Mouse (Mus musculus) CD4-positive helper T cell, adult 2 months (primary cell): ENCODE results near the gene Sptbn1.

ENCODE experiments used
- DNase-seq: peaks from one replicate; pipeline ENCODE4 v3.0.0-alpha.2; 2012; ENCODE audit warnings: low read depth, missing footprints, low spot score

The Sptbn1 gene

GRCm38 (mm10) chr11:30267892-30268647 lies at the start of gene Sptbn1:
Gene Sptbn1 (minus strand): TSS chr11:30268175.
- DNase-seq = peak; percentile 54

DNA sequence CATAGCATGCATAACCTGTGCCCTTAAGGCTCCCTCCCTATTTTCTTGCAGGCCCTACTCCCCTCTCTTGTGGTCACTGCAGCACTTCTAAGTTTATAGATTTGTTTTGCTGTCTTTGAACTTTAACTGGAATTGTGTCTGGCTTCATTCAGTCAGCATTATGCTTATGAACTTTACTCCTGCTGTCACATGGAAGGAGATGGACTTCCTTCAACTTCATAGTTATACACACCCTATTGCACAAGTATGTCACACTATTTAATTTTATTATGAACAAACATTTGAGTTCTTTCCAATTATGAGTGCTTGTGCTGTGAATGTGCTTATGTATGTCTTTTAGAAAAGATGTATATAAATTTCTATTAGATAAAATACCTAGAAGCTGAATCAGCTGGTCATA lies 26.3 kb upstream of the Sptbn1 start:
- DNase-seq = no peak

DNA sequence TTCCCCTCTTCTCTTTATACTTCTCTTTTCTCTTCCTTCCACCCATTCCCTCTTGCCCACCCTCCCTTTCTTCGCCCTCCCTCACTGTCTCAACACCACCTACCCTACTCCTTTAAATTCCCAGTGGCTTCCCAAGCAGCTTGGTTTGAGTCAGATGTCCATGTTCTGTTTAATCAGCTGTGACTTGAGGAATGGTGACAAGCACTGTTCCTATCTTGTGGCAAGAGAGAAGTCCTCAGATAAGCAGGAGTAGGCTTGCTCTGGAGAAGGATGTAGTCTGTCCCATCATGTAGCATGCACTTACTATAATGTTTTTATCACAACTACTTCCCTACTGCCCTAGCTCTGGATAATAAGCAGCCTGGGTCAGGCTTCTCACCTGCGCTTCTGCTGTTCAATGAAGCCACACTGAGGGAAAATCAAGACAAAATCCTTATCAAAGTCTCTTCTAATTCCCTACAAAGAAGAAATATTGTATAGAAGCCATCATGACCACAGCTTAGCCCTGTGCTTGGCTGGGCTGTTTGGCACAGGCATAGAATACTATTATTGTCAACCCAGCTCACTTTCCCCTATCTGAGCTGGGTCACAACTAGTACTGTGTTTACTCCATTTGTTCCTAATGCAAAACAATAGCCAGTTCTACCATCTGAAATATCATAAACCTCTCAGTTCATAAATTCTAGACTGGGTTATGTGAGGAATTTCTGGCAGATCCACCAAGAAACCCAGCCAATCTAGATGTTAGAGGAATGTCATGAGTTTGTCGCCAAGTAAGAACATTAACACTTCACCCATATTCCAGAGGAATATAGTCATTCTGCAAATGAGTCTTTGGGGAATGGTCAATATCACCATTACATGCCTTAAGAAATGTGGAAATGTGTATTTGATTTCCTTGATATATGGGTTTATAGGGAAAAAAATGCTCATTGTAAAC lies 24.5 kb upstream of the Sptbn1 start:
- DNase-seq = no peak

DNA sequence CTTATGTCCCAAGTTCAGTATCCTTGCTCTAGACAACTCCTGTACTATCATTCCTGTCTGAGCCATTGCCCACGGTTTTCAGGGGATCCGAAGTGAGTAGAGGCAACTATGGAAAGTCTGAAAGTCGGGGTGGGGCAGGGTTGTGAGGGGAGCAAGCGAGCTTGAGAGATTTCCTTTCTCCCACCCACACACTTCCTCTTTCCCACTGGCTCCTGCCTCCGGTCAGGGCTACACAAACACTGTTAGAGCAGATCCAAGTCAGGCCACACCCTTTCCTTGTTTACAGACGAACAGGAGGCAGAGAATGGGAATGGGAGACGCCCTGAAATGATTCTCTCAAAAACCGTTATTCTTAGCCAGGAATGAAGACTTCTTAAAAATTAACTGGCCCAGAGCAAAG lies 23.2 kb upstream of the Sptbn1 start:
- no peak for DNase-seq

DNA sequence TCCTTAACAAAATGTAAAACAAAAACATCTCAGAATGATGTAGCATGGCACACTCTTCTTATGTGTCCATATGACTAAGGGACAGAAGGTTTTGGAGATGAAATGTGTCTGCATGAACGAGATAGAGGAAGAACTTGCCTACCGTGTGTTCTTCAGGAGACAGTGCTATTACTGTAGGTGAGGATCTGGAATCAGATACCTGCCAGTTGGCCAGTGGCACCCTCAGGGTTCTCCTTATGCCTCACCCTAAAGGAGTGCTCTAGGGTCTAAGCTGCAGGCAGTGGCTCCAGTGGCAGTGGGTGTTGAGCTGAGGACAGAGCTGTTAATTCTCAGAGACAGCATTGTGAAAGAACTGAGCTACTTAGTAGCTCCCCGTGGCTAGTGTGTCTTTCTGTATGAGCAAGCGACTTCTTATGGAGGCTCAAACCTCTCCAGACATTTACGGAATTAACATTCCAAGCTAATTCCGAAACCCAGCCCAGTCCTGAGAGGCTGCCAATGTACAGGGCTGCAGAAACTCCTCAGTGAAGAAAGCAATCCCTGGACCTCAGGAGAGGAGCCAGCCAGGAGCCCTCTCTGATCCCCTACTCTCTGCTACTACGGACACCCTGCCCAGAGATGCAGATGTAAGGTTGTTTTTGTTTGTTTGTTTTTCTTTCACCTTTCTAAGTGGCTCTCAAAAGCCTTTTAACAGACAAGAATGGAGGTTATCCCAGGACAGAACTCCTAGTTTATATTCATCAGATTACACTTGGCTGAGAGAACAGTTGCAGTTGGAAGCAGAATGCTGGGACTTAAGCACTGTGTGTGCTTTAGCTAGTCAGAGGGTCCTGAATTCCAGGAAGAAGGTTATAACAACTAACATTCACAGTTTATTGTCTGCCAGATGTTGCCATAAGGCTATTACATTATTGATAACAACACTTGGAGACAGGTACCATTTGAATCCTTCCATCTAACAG lies 21.8 kb upstream of the Sptbn1 start:
- DNase-seq = no peak

DNA sequence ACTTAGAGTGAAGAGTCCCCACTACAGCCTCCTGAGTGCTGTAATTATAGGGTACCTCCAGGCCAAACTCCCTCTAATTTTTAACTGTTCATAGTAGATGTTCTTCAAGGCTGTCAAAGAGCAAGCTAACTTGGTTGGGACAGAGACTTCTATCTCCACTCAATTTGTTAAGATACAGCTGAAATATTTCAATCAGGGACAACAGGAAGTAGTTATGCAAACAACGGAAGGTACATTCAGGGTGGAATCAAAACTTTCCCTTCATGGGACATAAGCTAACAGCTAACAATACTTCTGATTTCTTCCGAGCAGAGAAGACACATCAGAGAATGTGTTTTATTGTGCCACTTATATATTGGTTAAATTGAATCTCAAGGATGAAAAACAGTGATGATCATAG lies 20.1 kb upstream of the Sptbn1 start:
- no peak for DNase-seq

GRCm38 (mm10) chr11:30283710-30284109 lies 15.7 kb upstream of the Sptbn1 start:
- DNase-seq = no peak

DNA sequence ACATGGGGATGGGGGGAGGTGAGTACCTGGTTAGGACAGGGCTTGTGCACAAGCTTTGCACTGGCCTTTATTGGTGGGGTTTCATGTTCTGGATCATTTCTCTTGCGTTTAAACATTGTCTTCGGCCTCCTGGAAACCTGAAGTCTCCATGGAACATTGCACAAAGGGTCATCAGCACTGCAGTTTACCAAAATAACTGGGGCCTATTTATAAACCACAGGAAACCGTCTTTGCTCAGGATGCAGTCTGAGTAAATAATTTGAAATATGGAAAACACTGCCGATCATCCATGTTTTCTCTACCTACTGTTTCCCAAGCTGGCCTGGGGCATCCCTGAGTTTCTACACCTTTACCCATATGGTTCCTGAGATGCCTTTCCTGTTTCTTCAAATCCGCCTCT lies 13.1 kb upstream of the Sptbn1 start:
- no peak for DNase-seq

DNA sequence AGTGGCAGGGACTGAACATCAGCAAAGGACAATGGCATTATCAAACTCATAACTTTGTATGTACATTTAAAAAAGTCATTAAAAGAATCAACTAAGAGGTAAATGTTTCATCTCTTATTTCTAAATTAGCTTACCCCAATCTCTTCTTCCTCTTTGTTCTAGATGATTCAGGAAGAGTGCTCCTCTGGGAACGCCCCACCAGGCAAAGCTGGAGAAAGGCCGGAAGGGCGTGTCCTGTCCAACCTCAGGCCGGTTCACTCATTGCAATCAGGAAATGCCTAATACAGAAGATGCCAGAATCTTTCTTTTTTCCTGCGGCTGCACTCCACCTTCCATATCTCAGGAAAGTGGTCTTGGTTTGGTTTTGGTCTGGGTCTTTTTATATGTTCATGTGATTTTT lies 11.3 kb upstream of the Sptbn1 start:
- DNase-seq = no peak

GRCm38 (mm10) chr11:30275436-30276031 lies 7.6 kb upstream of the Sptbn1 start:
- DNase-seq = no peak

- DNase-seq = peak; percentile 7
Observed at GRCm38 (mm10) chr11:30269524-30269923, 1.5 kb upstream of the Sptbn1 start.

DNA sequence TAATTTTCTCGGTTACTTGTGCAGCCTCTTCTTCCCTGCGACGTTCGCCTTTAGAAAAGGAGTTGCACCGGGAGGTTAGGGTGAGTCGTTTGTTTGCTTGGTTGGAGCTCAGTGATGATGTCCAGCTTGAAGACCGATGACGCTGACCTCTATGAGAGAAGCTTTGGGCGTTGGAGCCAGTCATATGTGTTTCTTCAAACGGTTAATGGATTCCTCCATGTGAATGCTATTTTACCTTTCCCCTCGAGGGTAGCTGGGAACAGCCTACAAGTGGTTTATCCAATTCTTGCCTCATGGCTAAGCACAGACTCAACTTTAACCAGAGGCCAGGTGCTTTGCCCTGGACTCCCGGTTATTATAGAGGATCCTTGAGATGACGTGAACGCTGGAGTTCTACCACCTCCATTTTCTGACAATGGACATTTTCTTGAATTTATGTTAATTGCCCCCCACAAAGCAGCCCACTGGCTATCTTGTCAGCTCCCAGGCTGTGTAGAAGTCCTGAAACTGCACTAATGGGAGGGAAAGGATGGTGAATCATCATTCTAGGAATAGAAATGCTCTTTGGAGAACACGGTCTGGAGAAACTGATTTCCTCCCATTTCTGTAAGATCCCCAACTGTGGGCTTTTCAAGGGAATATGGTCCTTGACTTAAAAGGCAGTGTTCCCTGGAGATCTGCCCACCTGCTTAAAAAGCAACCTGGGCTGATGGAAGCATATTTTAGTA lies 837 bp upstream of the Sptbn1 start:
- DNase-seq = no peak

DNA sequence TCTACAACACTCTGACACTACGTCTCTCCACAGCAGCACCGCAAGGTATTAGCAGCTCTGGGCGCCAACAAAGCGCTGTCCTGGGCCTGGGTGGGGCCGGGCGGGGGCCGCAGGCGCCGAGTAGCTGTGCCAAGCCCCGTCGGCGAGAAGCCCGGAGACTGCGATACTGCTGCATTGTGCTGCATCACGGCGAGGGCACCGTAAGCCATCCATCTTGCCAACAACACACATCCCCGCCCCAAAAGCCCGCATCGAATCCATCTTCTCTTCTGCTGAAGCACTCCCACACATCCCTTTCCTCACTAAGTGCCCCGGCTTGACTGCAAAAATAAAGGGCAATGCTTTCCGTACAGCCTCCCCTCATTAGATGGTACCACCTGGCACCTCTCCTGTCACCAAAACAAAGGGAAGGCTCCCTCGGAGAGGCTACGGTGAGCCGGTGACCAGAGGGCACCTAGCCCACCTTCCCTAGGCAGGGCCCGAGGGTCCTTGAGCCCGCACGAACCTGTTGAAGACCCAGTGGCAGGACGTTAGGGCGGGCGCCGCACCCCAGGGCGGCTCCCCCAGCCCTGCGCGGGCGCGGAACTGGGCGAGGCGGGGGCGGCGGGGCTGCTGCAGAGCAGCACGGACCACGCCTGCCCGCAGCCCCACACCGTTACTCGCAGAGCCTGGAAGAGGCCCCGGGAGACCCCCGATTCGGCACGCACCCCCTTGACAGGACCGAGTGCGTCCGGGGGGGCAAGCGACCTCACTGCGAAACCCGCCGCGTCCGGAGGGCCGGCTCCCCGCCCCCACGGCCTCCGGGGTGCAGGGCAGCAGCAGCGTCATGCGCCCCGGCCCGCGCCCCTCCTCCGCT lies 711 bp downstream of the Sptbn1 start:
- DNase-seq = peak; percentile 25

- no peak for DNase-seq
Observed at GRCm38 (mm10) chr11:30266691-30267035, 1.3 kb downstream of the Sptbn1 start.

GRCm38 (mm10) chr11:30265666-30266065 lies 2.3 kb downstream of the Sptbn1 start:
- no peak for DNase-seq

- no peak for DNase-seq
Observed at GRCm38 (mm10) chr11:30263627-30264026, 4.3 kb downstream of the Sptbn1 start.

GRCm38 (mm10) chr11:30258739-30259350 lies 9.1 kb downstream of the Sptbn1 start:
- no peak for DNase-seq

- no peak for DNase-seq
Observed at GRCm38 (mm10) chr11:30257812-30258211, 10.2 kb downstream of the Sptbn1 start.

GRCm38 (mm10) chr11:30257085-30257484 lies 10.9 kb downstream of the Sptbn1 start:
- DNase-seq = no peak
